Mouse (Mus musculus): ENCODE data around the gene Aven.

DNA sequence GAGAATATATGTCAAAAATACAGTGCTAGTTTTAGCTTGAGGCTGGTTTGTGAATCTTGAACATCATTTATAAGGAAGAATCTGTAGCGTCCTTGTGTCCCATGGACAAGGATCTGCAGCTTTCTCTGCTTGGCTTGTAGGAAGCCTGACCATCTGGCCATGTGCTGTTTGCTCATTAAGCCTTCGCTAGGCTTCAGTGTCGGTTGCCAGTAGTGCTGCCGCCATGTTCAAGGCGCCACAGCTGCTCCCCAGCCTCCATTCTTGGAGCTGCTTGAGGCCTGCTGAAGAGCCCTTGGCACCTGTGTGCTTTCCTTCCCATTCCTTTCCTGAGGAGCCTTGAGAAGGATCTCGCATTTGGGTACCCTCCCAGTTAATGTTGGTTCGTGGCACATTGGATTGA lies 121.6 kb downstream of the Aven start:
- TF ChIP-seq EP300 (IDR thresholded peaks at IDR 0.05; ENCODE audit: low read depth) (no peak), CTCF (IDR thresholded peaks at IDR 0.05; ENCODE audit: low read depth) (no peak)

All from liver, postnatal 0 days (tissue).